Mouse (Mus musculus): Measurements from ENCODE around the gene Phxr2.
A peak's percentile ranks its signal among the peaks of the same experiment; 100 is the strongest.

Phxr2 gene

GRCm38 (mm10) chr10:99095114-99095513 is 31.0 kb downstream of the Phxr2 start:
- no peak for DNase-seq (ENCODE audit: low spot score in 2 of 2)

DNA sequence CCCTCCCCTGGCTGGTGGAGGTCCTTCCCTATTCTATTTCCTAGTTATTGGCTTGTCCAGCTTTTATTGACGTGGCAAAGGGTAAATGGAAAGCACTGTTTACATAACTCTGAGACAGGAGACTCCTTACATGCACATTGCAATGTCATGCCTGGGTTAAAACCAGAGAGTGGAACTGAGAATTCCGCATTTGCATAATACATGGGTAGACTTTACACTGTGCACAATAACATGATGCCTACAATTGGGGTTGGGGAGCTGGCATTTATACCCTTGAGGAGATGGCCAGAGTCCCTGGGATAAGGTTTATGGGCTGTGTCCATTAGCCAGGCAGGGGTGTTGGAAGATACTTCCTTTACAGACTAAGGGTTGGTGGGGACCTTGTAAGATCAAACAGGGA is 32.8 kb downstream of the Phxr2 start:
- DNase-seq (ENCODE audit: low spot score in 2 of 2), result no peak

DNA sequence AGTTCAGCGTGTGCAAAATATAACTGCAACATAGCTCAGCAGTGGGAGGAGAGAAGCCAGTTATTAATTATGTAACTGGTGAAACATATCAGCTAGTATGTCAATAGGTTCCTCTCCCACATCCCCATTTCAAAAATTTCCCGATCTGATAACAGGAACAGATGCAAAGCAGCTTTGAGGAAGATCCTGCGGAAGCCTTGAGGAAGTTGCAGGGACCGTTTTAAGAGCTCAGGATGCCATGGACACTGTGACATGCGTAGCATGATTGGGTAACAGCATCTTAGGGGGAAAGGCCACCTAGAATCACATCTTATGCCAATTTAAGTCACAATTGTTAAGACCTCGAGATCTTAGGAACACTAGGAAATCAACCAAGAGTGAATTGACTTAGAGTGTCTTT is 36.2 kb downstream of the Phxr2 start:
- DNase-seq (ENCODE audit: low spot score in 2 of 2), result no peak

DNA sequence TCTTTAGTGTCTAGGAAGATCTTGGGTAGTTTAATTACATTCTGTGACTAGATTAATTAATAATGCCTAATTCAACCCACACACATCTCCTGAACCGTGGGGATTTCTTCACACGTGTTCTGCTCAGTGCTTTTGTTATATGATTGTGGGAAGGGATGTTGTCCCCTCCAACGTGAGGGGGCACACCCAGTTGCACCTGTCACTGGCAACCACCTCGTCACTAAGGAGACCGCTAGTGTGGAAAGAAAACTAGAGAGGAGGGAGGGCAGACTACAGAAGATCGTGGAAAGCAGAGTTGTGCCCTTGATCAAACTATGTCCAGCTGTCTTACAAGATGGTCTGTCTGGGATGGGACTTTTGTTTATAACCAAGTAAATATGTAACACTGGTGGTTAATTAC is 40.1 kb downstream of the Phxr2 start:
- no peak for DNase-seq (ENCODE audit: low spot score in 2 of 2)

DNA sequence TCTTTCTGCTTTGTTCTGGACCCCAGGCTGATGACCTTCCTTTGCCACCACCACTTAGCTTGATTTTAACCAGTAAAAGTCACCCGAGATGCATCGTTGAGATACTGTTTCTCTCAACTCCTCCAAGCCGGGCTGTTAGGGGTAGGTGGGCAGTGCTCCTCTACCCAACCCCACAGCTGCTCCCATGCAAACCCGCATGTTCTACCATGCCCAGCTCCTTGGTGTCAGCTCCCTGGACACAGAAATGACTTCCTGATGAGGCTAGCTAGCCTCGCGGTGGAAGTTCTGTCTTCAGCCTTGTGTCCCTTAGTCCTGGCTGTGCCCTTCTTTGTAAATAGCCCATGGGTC is 40.9 kb downstream of the Phxr2 start:
- no peak for DNase-seq (ENCODE audit: low spot score in 2 of 2)

DNA sequence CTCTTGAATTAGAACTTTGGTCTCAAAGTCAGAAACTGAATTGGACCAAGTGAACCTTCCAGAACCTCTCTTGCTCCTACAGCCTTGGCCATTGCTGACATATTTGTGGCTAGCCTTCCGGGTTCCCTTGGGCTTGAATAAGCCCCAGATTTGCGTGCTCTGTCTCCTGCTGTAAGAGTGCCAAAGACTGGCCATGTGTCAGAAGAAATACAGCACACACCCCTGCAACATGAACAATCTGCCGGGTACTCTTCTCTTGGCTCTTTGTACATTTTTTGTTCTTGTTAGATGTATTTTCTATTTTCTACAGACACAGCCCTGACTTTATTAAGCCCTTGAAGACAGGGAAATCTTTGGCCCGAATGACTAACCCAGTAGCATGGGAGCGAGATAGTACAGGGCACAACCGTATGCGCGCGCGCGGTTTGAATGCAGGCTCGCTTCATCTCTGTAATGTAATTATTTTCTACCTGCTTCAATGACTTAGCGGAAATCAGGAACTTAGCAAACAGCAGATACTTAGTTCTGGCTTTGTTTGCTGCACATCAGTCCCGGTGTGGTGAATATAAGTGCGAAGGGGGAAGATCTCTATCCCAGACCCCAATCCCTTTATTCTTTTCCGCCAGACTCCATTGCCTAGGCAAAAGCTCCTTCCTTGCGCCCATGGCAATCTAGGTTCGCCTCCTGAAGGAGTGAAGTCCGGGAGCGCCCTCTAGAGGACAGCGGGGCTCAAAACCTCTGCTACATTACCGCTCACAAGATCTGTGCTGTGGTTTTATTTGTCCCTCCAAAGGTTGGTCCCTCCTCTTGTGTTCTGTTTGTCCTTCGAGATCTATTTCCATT is 41.5 kb downstream of the Phxr2 start:
- DNase-seq (ENCODE audit: low spot score in 2 of 2), result peak; percentile 93 to 95

- DNase-seq (ENCODE audit: low spot score in 2 of 2), result no peak
Measured at GRCm38 (mm10) chr10:99083431-99084003, 42.6 kb downstream of the Phxr2 start.

- peak; percentile 69 to 78 for DNase-seq (ENCODE audit: low spot score in 2 of 2)
Measured at GRCm38 (mm10) chr10:99081569-99081990, 44.5 kb downstream of the Phxr2 start.

- no peak for DNase-seq (ENCODE audit: low spot score in 2 of 2)
Measured at GRCm38 (mm10) chr10:99078621-99079020, 47.5 kb downstream of the Phxr2 start.

DNA sequence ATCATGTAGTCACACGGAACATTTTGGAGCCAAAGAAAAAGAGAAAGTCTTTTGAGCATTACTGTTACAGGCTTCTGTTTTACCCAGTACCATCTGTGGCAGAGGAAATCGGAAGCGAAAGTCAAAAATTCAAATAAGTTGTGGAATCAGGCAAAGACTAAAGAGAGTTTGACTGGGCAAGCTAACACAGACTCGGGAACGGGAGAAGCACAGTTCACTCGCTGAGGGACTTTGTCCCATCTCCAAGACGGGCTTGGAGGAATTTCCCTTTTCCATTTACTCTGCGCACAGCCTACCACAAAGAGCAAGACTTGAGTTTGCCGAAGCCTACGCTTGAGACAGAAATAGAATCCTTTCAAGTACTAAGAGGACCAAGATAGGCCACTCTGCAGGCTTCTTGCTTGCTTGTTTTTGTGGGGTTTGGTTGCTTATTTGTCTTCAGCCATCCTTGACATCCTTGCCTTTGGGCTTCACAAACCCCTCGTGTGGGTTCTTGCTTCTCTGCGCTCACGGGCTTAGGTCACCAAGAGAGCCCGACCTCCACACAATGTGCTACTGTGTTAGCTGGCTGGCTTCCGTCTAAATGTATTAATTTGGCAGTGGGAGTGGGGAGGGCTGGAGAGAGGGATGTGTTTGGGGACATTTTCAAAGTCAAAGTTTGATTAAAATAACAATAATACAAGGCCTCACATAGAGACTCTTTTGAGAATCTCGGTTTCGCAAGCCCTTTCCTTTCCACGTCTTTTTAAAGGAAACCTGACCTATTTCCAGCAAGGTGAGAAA is 49.8 kb downstream of the Phxr2 start:
- DNase-seq (ENCODE audit: low spot score in 2 of 2), result peak; percentile 35 to 54

Measured in right cerebral cortex, adult 2 months (tissue).